Mouse (Mus musculus) olfactory bulb, adult 2 months (tissue): ENCODE data around the gene Sart3.

Experiments used
- CTCF ChIP-seq: fragments of 200-500 bp; IDR thresholded peaks from 2 replicates; pipeline ENCODE4 v1.5.1; 2012; ENCODE audit warnings: low read depth, mild to moderate bottlenecking, low read length, moderate library complexity; ENCODE audit not compliant: insufficient read depth
- POLR2A ChIP-seq: fragments of 200-500 bp; IDR thresholded peaks from 2 replicates; pipeline ENCODE4 v1.6.1; 2012; ENCODE audit warnings: mild to moderate bottlenecking, low read depth, low read length, moderate library complexity; ENCODE audit not compliant: insufficient read depth

DNA sequence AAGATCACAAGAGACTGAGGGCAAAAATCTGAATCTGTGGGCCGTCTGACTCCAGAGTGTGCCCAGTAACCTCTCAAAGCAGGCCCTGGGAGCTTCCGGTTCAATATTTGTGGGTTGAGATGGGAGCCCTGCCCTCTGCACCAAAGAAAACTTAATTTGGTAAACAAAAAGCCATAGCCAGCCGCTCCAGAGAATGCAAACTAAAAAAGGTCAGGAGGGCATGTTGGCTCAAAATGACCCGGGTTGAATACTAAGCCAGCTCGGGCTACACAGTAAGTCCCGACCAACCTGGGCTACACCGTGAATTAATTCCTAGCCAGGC, 37.3 kb downstream of the Sart3 start:
- no peak for TF ChIP-seq CTCF
- TF ChIP-seq POLR2A, result no peak; the same call in 1 of the 2 replicates
